Comparison of ENCODE assay signal across 8 mouse cellular contexts in the genomic region with DNA sequence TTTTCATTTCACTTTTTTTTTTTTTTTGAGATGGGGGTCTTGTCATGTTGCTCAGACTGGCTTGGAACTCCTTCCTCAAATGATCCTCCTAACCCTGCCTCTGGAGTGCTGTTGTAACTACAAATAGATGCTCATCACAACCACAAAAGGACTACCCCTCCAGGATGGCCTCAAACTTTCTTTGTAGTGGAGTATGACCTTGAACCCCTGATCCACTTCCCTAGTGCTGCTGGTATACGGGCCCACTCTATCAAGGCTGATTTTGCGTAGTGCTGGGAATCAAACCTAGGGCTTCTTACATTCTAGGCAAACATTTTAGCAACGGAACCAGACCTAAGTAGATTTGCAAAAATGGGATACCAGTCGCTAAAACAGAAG. TPM values are rescaled to one million over a fixed set of nuclear protein-coding genes. Genes with fewer than 3 reads are reported as not detected.
DNase-seq lines count a peak whose midpoint lies in the region; ATAC-seq and TF ChIP-seq lines count a peak whose summit lies in the region.

No protein-coding gene starts in this region.

- H3K4me2 ChIP-seq in forebrain, embryonic 11.5 days (ENCODE audit: low read depth, low read length, severe bottlenecking): peak overlapping the region; percentile 59; the same call in 1 of the 2 replicates
- peak overlapping the region; percentile 78 for H3K4me2 ChIP-seq in limb, embryonic 15.5 days

- ATAC-seq in forebrain, embryonic 11.5 days (replicated peaks; ENCODE audit: low FRiP score): no peak
- no peak for ATAC-seq in limb, embryonic 15.5 days (ENCODE audit: insufficient number of reproducible peaks, low FRiP score, low TSS enrichment, low read depth)

- no peak for TF ChIP-seq POLR2A in ES-Bruce4 (IDR thresholded peaks at IDR 0.05; ENCODE audit: insufficient read depth, low read length)
- TF ChIP-seq POLR2A in small intestine, adult 2 months (IDR thresholded peaks at IDR 0.05; ENCODE audit: low read depth, low read length): no peak
- no peak for TF ChIP-seq POLR2A in kidney, adult 2 months (IDR thresholded peaks at IDR 0.05; ENCODE audit: low read depth, low read length)

- no peaks in the 10 kb centered on the region for H3K9me3 ChIP-seq in ES-Bruce4 (replicated peaks; ENCODE audit: control insufficient read depth, insufficient read depth, low read length, poor library complexity, severe bottlenecking)
- no peaks in the 10 kb centered on the region for H3K9me3 ChIP-seq in forebrain, embryonic 11.5 days (ENCODE audit: control insufficient read depth, low read length)
- no peaks in the 10 kb centered on the region for H3K9me3 ChIP-seq in limb, embryonic 15.5 days

- H3K27ac ChIP-seq in gastrocnemius, adult 2 months: peak overlapping the region; percentile 92
- H3K27ac ChIP-seq in ES-Bruce4 (ENCODE audit: insufficient read depth, low read length): no peak overlapping the region
- H3K27ac ChIP-seq in forebrain, embryonic 11.5 days (ENCODE audit: low read depth, low read length): no peak overlapping the region
- H3K27ac ChIP-seq in limb, embryonic 15.5 days: peak overlapping the region; percentile 81; the same call in 1 of the 2 replicates
- peak overlapping the region; percentile 69 for H3K27ac ChIP-seq in small intestine, adult 2 months (ENCODE audit: insufficient read depth, low read depth, low read length)
- no peak overlapping the region; the same call in 1 of the 2 replicates for H3K27ac ChIP-seq in kidney, adult 2 months (ENCODE audit: insufficient read depth, low read depth, low read length)

- H3K4me1 ChIP-seq in ES-Bruce4 (ENCODE audit: control insufficient read depth, insufficient read depth, low read length): no peaks in the 10 kb centered on the region
- H3K4me1 ChIP-seq in forebrain, embryonic 11.5 days (replicated peaks; ENCODE audit: control insufficient read depth, insufficient read depth, low read length): peaks cover 8% of the 10 kb centered on the region
- H3K4me1 ChIP-seq in limb, embryonic 15.5 days: peaks cover 15% of the 10 kb centered on the region
- peaks cover 8% of the 10 kb centered on the region; the same call in 1 of the 2 replicates for H3K4me1 ChIP-seq in small intestine, adult 2 months (ENCODE audit: control insufficient read depth, insufficient read depth, insufficient read length, low read length)
- H3K4me1 ChIP-seq in kidney, adult 2 months (ENCODE audit: control insufficient read depth, insufficient read depth, low read length): 0 out of 2 replicates have a peak, but pooled peaks cover 11% of the 10 kb centered on the region

- no peak for TF ChIP-seq CTCF in gastrocnemius, adult 2 months (IDR thresholded peaks at IDR 0.05)
- no peak for TF ChIP-seq CTCF in ES-Bruce4 (IDR thresholded peaks at IDR 0.05; ENCODE audit: low read depth, low read length)
- TF ChIP-seq CTCF in small intestine, adult 2 months (IDR thresholded peaks at IDR 0.05; ENCODE audit: extremely low read depth, insufficient read length, insufficient replicate concordance, low read depth, low read length): no peak
- no peak for TF ChIP-seq CTCF in kidney, adult 2 months (conservative IDR thresholded peaks at IDR 0.05; ENCODE audit: insufficient read depth, insufficient read length, low read depth, low read length)

- no peaks in the 10 kb centered on the region for H3K27me3 ChIP-seq in ES-Bruce4 (ENCODE audit: control insufficient read depth, insufficient read depth, low read length, poor library complexity, severe bottlenecking)
- no peaks in the 10 kb centered on the region for H3K27me3 ChIP-seq in forebrain, embryonic 11.5 days (ENCODE audit: control insufficient read depth, insufficient read depth, low read length)
- H3K27me3 ChIP-seq in limb, embryonic 15.5 days: no peaks in the 10 kb centered on the region
- no peaks in the 10 kb centered on the region for H3K27me3 ChIP-seq in small intestine, adult 2 months (ENCODE audit: control insufficient read depth, insufficient read depth, low read length)
- no peaks in the 10 kb centered on the region for H3K27me3 ChIP-seq in kidney, adult 2 months (replicated peaks; ENCODE audit: control insufficient read depth, insufficient read depth, low read length)

- peak overlapping the region; percentile 73 for H3K9ac ChIP-seq in ES-Bruce4 (ENCODE audit: low read depth, poor library complexity, severe bottlenecking)
- peak overlapping the region; percentile 58; the same call in 1 of the 2 replicates for H3K9ac ChIP-seq in forebrain, embryonic 11.5 days (ENCODE audit: low read length)
- no peak overlapping the region for H3K9ac ChIP-seq in limb, embryonic 15.5 days

- H3K36me3 ChIP-seq in ES-Bruce4 (ENCODE audit: control insufficient read depth, insufficient read depth, low read length, poor library complexity, severe bottlenecking): no peaks in the 10 kb centered on the region
- no peaks in the 10 kb centered on the region for H3K36me3 ChIP-seq in forebrain, embryonic 11.5 days (ENCODE audit: control insufficient read depth, insufficient read depth, low read length)
- H3K36me3 ChIP-seq in limb, embryonic 15.5 days: no peaks in the 10 kb centered on the region
- H3K36me3 ChIP-seq in small intestine, adult 2 months (ENCODE audit: control insufficient read depth, insufficient read depth, low read length): no peaks in the 10 kb centered on the region
- H3K36me3 ChIP-seq in kidney, adult 2 months (ENCODE audit: control insufficient read depth, insufficient read depth, low read length): no peaks in the 10 kb centered on the region

- intact Hi-C loops in gastrocnemius, adult 2 months (cut with DNase I): loop anchor here (2.0 kb wide), 1 partner anchor 65 kb away; no protein-coding TSS in a partner anchor
- intact Hi-C loops in gastrocnemius, postnatal 14 days (cut with DNase I; ENCODE audit: low total_unique reads): no loop called here

- 18% methylated on average over 4 of the region's 4 CpGs for WGBS in forebrain, embryonic 11.5 days
- WGBS in limb, embryonic 15.5 days: 16% methylated on average over 4 of the region's 4 CpGs
- WGBS in small intestine, adult 2 months: 28% methylated on average over 4 of the region's 4 CpGs
- WGBS in kidney, adult 2 months: 43% methylated on average over 4 of the region's 4 CpGs

- H3K4me3 ChIP-seq in gastrocnemius, adult 2 months: peak overlapping the region; percentile 85
- H3K4me3 ChIP-seq in ES-Bruce4 (ENCODE audit: low read depth, low read length): no peak overlapping the region
- peak overlapping the region; percentile 71; the same call in 1 of the 2 replicates for H3K4me3 ChIP-seq in forebrain, embryonic 11.5 days (ENCODE audit: low read depth, low read length)
- H3K4me3 ChIP-seq in limb, embryonic 15.5 days: peak overlapping the region; percentile 97
- no peak overlapping the region for H3K4me3 ChIP-seq in small intestine, adult 2 months (ENCODE audit: low read depth, low read length)
- no peak overlapping the region for H3K4me3 ChIP-seq in kidney, adult 2 months (ENCODE audit: insufficient read depth, low read depth, low read length)

- no peak for DNase-seq in gastrocnemius, adult 2 months
- no peak for DNase-seq in gastrocnemius, postnatal 10 days
- no peak for DNase-seq in forebrain, embryonic 11.5 days (ENCODE audit: low spot score)
- no peak for DNase-seq in gastrocnemius, postnatal 14 days
- DNase-seq in kidney, adult 2 months: no peak

- TF ChIP-seq EP300 in ES-Bruce4 (IDR thresholded peaks at IDR 0.05; ENCODE audit: insufficient read depth, low read depth, low read length): no peak

RNA-seq across cellular contexts. Expression of gene Vcl, which starts 0.9 kb away (rescaled TPM):
- total RNA-seq in gastrocnemius, adult 2 months (2021): 10 to 100 TPM; 60.0 to 79.2 TPM
- total RNA-seq in gastrocnemius, postnatal 10 days (2021): 100 to 1,000 TPM; 115 to 126 TPM
- polyA plus RNA-seq in ES-Bruce4 (2011; ENCODE audit: insufficient read depth, insufficient read length, low read depth, missing spikeins): 123 and 124 TPM in 2 replicates
- 29.4 and 30.2 TPM in 2 replicates for polyA plus RNA-seq in forebrain, embryonic 11.5 days (2014; fragmentation: Nextera tagmentation; extraction: Ambion mirVana)
- 55.7 and 56.4 TPM in 2 replicates for polyA plus RNA-seq in limb, embryonic 15.5 days (2015; fragmentation: Nextera tagmentation; extraction: Ambion mirVana)
- polyA plus RNA-seq in small intestine, adult 2 months (2012; rRNA removed): 10.7 and 18.5 TPM in 2 replicates
- total RNA-seq in gastrocnemius, postnatal 14 days (2021): 100 to 1,000 TPM in 1 of 2 experiments, 10 to 100 TPM in 1; 95.8 to 119 TPM
- 30.6 and 33.1 TPM in 2 replicates for polyA plus RNA-seq in kidney, adult 2 months (2012; rRNA removed)

Comparison
In these comparisons a context has a peak if more than half of its experiments do, and no peak if none do; other contexts are left out.
1. H3K27ac ChIP-seq: peak in gastrocnemius, adult 2 months (single experiment), limb, embryonic 15.5 days (single experiment) and small intestine, adult 2 months (single experiment); none in ES-Bruce4 (single experiment), forebrain, embryonic 11.5 days (single experiment) and kidney, adult 2 months (single experiment).
2. H3K4me3 ChIP-seq: peak in gastrocnemius, adult 2 months (single experiment), forebrain, embryonic 11.5 days (single experiment) and limb, embryonic 15.5 days (single experiment); none in ES-Bruce4 (single experiment), small intestine, adult 2 months (single experiment) and kidney, adult 2 months (single experiment).